Mouse (Mus musculus) lung, embryonic 16.5 days (tissue): Measurements from ENCODE around the gene Bhlha9. TPM values are rescaled to one million over a fixed set of nuclear protein-coding genes. Genes with fewer than 3 reads are reported as not detected.

ENCODE experiments used
- ATAC-seq: fragments of 200-750 bp; cut with Nextera tagmentation; 2 replicates; pipeline ENCODE4 v1.8.0; 2017; ENCODE audit warnings: low read depth, mild to moderate bottlenecking, moderate library complexity
- H3K27ac ChIP-seq: fragments of 300-500 bp; sonication (generic); 2 replicates; pipeline ENCODE4 v1.5.1; 2014; ENCODE audit warnings: mild to moderate bottlenecking, control low read depth, low read length
- H3K27me3 ChIP-seq: fragments of 300-500 bp; sonication (generic); 2 replicates; pipeline ENCODE4 v1.6.1; 2014; ENCODE audit warnings: low read depth, low read length, mixed read lengths; ENCODE audit not compliant: control insufficient read depth, insufficient read depth
- H3K36me3 ChIP-seq: fragments of 300-500 bp; sonication (generic); 2 replicates; pipeline ENCODE4 v1.6.1; 2014; ENCODE audit warnings: low read length; ENCODE audit not compliant: control insufficient read depth, insufficient read depth
- H3K4me1 ChIP-seq: fragments of 300-500 bp; sonication (generic); replicated peaks from 2 replicates; pipeline ENCODE4 v1.6.1; 2014; ENCODE audit warnings: low read length, mixed read lengths; ENCODE audit not compliant: control insufficient read depth, insufficient read depth
- H3K4me2 ChIP-seq: fragments of 300-500 bp; sonication (generic); 2 replicates; pipeline ENCODE4 v1.6.1; 2014; ENCODE audit warnings: low read depth, low read length, control low read depth
- H3K4me3 ChIP-seq: fragments of 300-500 bp; sonication (generic); 2 replicates; pipeline ENCODE4 v1.5.1; 2014; ENCODE audit warnings: mild to moderate bottlenecking, low read length, control low read depth
- H3K9ac ChIP-seq: fragments of 300-500 bp; sonication (generic); 2 replicates; pipeline ENCODE4 v1.6.1; 2014; ENCODE audit warnings: low read length, control low read depth
- H3K9me3 ChIP-seq: fragments of 300-500 bp; sonication (generic); 2 replicates; pipeline ENCODE4 v1.6.1; 2016; ENCODE audit warnings: low read length; ENCODE audit not compliant: control insufficient read depth
- WGBS: fragments of 180-500 bp; shearing (Covaris S2); extraction: QIAGEN DNeasy Blood & Tissue Kit; methylation state at CpG from one replicate; pipeline ENCODE4 v1.1.7; 2014; 5-methylcytosine and 5-hydroxymethylcytosine counted together
- polyA plus RNA-seq: library from polyadenylated mRNA; unstranded; fragments of >200 nt; fragmentation: Nextera tagmentation; extraction: Ambion mirVana; gene quantifications from 2 replicates; pipeline ENCODE4 v1.2.1, GENCODE M21; 2015

Bhlha9 gene
- polyA plus RNA-seq, 1 experiment from 2014 or later: 0.20 TPM

- WGBS: 22% methylated on average over 15 of the region's 17 CpGs
- Histone ChIP-seq H3K27ac (peak overlapping the region; percentile 38; the same call in 1 of the 2 replicates), H3K9me3 (peaks cover 4% of the 10 kb centered on the region; the same call in 1 of the 2 replicates), H3K4me2 (peak overlapping the region; percentile 28), H3K4me3 (no peak overlapping the region), H3K4me1 (peaks cover 12% of the 10 kb centered on the region; the same call in 1 of the 2 replicates), H3K9ac (no peak overlapping the region), H3K36me3 (no peaks in the 10 kb centered on the region), H3K27me3 (no peaks in the 10 kb centered on the region)
- ATAC-seq: peak; percentile 83
Measured at GRCm38 (mm10) chr11:76709625-76710452, 37.6 kb downstream of the Bhlha9 start.

GRCm38 (mm10) chr11:76717000-76717399, 44.7 kb downstream of the Bhlha9 start:
- Histone ChIP-seq H3K9me3 (no peaks in the 10 kb centered on the region), H3K27me3 (no peaks in the 10 kb centered on the region), H3K36me3 (no peaks in the 10 kb centered on the region), H3K4me2 (no peak overlapping the region), H3K9ac (no peak overlapping the region), H3K4me3 (no peak overlapping the region), H3K27ac (no peak overlapping the region), H3K4me1 (no peaks in the 10 kb centered on the region)
- 50% methylated on average over 4 of the region's 4 CpGs for WGBS
- ATAC-seq: no peak

Other genes with a start within 250 kb of the Bhlha9 start
- 19.1 and 21.6 TPM in 2 replicates for gene Abr, start 50.2 kb upstream of the Bhlha9 start, polyA plus RNA-seq
- 1.1 and 1.2 TPM in 2 replicates for gene Trarg1, start 7.3 kb downstream of the Bhlha9 start, polyA plus RNA-seq
- 27.6 and 29.9 TPM in 2 replicates for gene Gosr1, start 91.1 kb downstream of the Bhlha9 start, polyA plus RNA-seq
- gene Cpd, start 174.5 kb downstream of the Bhlha9 start, polyA plus RNA-seq: 12.6 and 13.4 TPM in 2 replicates
- 0.11 and 0.47 TPM in 2 replicates for gene Tmigd1, start 229.7 kb downstream of the Bhlha9 start, polyA plus RNA-seq